Mouse (Mus musculus): ENCODE measurements at regions not wholly inside any gene's neighbourhood (a gene's known extent, or its start where the extent isn't known, plus 50 kb on each side); places are given as distances from the start of the nearest gene placed in this dataset.

GRCm38 (mm10) chr6:126588761-126589160 is 53.5 kb upstream of the Kcna5 start:
- no peak for DNase-seq

- no peak for DNase-seq
Observed at GRCm38 (mm10) chr6:126587476-126587875, 52.3 kb upstream of the Kcna5 start.

DNA sequence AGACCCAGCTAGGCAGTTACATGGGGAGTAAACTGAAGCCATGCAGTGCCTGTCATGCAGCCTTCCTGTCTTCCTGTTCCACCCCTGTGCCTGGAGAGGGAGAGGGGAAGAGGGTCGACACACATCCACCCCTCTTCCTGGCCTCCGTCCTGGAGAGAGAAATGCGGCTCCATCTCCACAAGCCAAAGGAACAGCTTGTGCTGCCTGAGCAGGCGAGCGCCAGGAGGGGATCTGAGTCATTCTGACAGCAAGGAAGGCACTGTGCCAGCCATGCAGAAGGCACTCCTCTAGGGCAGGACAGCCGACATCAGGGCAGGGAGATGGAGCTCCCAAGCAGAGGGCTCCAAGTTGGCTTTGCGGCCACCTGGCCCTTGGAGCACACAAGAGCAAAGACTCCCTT is 50.6 kb upstream of the Kcna5 start:
- DNase-seq: peak; percentile 79
